Mouse (Mus musculus) retina, postnatal 7 days (tissue): ENCODE data around the gene Slc23a2.

Source experiments
- DNase-seq: peaks from one replicate; pipeline ENCODE4 v3.0.0-alpha.2; 2012; ENCODE audit warnings: low read depth, low spot score

Gene Slc23a2

DNA sequence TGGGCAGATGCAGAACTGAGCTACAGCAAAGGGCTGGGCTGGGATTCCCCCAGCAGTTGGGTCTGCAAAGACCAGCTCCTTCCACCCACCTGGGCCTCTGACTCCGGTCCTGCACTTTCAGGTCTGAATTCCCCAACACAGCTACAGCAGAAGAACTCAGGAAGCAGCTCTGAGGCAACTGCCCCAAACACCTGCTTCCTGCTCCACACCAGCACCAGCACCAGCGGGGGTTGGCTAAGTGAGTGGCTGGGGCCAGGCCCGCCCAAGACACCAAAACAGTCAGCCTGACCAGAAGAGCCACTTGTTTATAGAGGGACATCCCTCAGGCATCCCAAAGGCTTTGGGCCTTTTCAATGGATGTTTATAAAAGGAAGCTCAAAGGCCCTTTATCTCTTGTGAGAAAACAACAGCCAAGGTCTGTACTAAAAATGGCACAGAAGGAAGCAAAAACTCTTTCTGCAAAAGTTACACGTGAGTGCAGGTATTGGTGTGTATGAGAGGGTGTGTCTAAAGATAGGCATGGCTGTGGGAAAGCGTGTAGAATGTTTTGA is 123.8 kb downstream of the Slc23a2 start:
- DNase-seq = no peak

GRCm38 (mm10) chr2:132020420-132020819 is 124.5 kb downstream of the Slc23a2 start:
- DNase-seq = no peak

GRCm38 (mm10) chr2:132019372-132019811 is 125.5 kb downstream of the Slc23a2 start:
- DNase-seq = no peak

- DNase-seq = no peak
Measured at GRCm38 (mm10) chr2:132018156-132018555, 126.8 kb downstream of the Slc23a2 start.

- DNase-seq = no peak
Measured at GRCm38 (mm10) chr2:132017611-132018010, 127.3 kb downstream of the Slc23a2 start.

DNA sequence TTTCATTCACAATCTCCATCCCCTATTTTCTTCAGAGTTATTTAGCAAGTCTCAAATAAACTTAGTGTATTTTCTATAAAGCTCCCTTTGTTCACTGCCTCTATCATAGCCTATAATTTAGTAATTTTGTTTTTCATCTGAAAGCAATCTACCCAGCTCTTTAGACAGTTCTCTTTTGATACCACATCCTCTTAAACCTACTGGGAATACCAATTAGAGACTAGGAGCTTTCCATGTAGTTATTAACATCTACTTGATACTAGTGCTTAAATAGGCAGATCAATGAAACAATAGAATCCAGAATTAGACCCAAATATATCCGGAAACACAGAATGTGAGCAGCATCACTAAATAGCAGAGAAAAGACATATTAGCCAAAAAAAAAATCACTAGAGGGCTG is 128.9 kb downstream of the Slc23a2 start:
- no peak for DNase-seq

GRCm38 (mm10) chr2:132013152-132013551 is 131.8 kb downstream of the Slc23a2 start:
- no peak for DNase-seq

DNA sequence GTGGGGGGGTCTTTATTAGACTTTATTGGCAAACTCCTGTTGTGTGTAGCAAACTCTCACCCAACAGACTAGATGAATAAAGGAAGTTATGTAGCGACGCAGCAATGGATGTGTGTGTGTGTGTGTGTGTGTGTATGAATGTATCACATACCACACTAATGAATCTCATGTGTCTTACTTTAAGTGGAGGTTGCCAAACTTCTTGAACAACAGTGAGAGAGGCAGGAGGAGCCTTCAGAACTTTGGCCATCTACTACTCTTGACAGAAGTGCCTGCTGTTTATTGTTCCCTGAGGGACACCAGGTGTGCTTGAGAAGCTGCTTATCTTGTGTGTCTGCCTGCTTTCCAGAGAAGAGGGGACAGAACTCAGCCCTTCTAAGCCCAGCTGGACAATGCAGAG is 134.1 kb downstream of the Slc23a2 start:
- no peak for DNase-seq

- no peak for DNase-seq
Measured at GRCm38 (mm10) chr2:132008186-132008585, 136.7 kb downstream of the Slc23a2 start.

DNA sequence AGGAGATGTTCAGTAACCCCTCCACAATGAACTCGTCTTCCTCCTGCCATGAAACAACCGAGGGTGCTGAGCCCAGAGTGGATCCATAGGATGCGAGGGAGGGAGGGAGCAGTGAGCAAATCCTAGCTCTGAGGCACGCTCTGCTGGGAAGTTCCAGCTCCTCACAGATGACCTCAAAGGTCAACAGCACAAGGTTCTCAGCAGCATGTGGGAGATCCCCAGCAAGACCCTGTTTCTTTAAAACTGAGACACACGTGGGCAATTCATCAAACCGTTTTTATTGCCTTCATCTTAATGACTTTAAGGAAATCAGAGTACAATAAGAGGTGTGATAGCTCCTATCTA is 137.5 kb downstream of the Slc23a2 start:
- DNase-seq = no peak

DNA sequence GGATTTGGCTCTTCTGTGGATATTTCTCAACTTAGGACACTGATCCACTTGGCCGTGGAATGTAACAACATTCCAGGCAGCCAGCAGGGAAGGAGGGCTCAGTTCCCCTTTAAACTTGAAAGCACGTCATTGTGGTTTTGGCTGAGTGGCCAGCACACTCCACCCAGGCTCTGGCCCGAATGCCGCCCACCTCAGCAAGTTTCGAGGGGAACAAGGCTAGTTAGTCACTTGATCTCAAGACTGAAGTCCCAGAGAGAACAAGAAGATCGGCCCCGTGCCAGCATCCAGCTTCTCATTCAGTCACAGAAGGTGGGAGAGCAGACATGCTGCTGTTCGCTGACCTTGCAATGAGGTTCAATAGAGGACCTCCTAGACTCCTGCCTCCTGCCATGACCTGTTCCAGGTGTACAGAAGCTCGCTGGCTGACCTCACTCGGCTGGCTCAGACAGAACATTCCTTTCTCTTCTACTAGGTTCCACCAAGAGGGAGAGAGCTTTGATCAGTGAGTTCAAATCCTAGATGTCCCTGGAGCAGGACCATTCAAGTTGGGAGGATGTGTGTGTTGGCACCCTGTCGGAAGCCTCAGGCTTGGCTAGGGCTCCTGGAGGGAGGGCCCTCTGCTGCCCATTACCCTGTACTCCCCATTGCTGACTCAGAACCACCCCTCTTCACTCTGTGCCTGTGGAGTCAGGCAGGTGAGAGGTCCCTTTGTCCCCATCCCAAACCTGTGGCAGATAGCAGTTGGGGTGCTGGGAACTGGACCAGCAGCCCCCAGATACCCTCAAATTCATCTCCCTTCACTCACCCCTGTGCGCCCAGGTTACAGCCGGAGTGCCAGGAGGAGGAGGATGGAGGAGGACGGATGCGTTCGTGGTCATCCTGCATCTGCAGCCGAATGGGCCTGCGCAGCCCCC is 138.1 kb downstream of the Slc23a2 start:
- no peak for DNase-seq

DNA sequence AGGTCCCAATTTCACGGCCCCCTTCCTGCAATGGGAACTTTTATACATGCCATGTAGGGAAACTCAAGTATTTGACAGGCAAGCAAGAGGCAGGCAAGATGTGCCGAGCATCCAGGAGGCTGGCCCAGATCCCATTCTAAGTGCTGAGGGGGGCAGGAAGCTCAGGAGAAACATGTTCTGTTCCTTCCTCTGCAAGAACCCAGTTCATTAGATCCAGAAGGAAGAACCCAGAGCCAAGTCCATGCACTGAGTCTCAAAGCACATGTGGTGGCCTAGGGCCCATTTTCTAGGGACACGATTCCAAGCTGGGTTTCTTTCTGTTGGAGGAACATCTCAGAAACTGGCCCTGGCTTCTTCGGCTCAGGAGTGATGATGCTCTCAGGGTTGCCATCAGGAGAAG is 139.5 kb downstream of the Slc23a2 start:
- DNase-seq = no peak

DNA sequence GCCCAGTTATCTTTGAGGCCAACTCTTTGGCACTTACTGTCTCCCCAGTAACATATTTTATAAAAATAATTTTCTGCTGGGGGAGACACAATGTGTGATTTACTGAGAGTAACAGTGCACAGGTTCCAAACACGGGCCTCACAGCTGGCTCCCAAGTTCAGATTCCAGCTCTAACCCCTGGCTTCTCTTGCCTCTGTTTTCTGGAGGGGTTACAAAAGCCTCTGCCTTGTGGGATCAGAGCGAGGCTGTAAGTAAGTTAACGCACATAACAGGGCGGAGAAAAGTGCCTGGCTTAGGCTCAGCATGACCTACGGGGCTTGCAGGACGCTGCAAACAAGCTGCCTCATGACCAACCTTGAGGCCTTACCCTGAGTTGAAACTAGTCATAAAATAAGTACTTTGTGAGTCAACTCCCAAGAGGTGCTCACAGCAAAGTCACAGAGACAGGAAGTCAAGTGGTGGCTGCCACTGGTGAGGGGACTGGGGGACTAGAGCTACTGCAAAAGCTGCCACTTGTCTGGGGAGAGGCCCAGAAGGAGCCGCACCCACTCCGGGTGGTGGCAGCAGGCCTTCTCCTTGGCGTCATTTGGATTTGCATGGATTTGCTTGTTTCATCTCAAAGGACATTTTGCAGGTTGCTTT is 140.3 kb downstream of the Slc23a2 start:
- no peak for DNase-seq

GRCm38 (mm10) chr2:132003916-132004315 is 141.0 kb downstream of the Slc23a2 start:
- no peak for DNase-seq
